Mouse (Mus musculus) skeletal muscle tissue, adult 2 months (tissue): ENCODE measurements around the gene Tgfbrap1.
"Not testable (repeated sequence)": the region's sequence is repeated elsewhere in the genome, so short reads cannot be mapped to it uniquely, and the experiment has no call there.

Experiments used
- DNase-seq: peaks from one replicate; pipeline ENCODE4 v3.0.0-alpha.2; 2012; ENCODE audit warnings: low read depth, low spot score

Gene Tgfbrap1

GRCm38 (mm10) chr1:43098031-43098984 lies at the start of gene Tgfbrap1, which contains the start of gene AI597479:
Gene Tgfbrap1, minus strand, starts transcription at chr1:43098637.
Gene AI597479, plus strand, starts transcription at chr1:43098710.
- peak; percentile 71 for DNase-seq

- no peak for DNase-seq
Measured at GRCm38 (mm10) chr1:43147474-43147873, 49.0 kb upstream of the Tgfbrap1 start.

GRCm38 (mm10) chr1:43145388-43145787 lies 47.0 kb upstream of the Tgfbrap1 start:
- no peak for DNase-seq

- no peak for DNase-seq
Measured at GRCm38 (mm10) chr1:43144338-43144906, 46.0 kb upstream of the Tgfbrap1 start.

- DNase-seq, result no peak
Measured at GRCm38 (mm10) chr1:43143791-43144190, 45.4 kb upstream of the Tgfbrap1 start.

- DNase-seq, result no peak
Measured at GRCm38 (mm10) chr1:43143284-43143683, 44.8 kb upstream of the Tgfbrap1 start.

- no peak for DNase-seq
Measured at GRCm38 (mm10) chr1:43142849-43143248, 44.4 kb upstream of the Tgfbrap1 start.

- DNase-seq, result no peak
Measured at GRCm38 (mm10) chr1:43141555-43141961, 43.1 kb upstream of the Tgfbrap1 start.

- peak; percentile 83 for DNase-seq
Measured at GRCm38 (mm10) chr1:43139587-43140266, 41.3 kb upstream of the Tgfbrap1 start.

- no peak for DNase-seq
Measured at GRCm38 (mm10) chr1:43138268-43138812, 39.9 kb upstream of the Tgfbrap1 start.

- DNase-seq, result no peak
Measured at GRCm38 (mm10) chr1:43137334-43137733, 38.9 kb upstream of the Tgfbrap1 start.

- DNase-seq, result not testable (repeated sequence)
Measured at GRCm38 (mm10) chr1:43136488-43137029, 38.1 kb upstream of the Tgfbrap1 start.

- no peak for DNase-seq
Measured at GRCm38 (mm10) chr1:43131591-43131990, 33.2 kb upstream of the Tgfbrap1 start.

- no peak for DNase-seq
Measured at GRCm38 (mm10) chr1:43130219-43130981, 32.0 kb upstream of the Tgfbrap1 start.

- DNase-seq, result no peak
Measured at GRCm38 (mm10) chr1:43127820-43128610, 29.6 kb upstream of the Tgfbrap1 start.

- no peak for DNase-seq
Measured at GRCm38 (mm10) chr1:43127196-43127595, 28.8 kb upstream of the Tgfbrap1 start.

- no peak for DNase-seq
Measured at GRCm38 (mm10) chr1:43124726-43125125, 26.3 kb upstream of the Tgfbrap1 start.

- no peak for DNase-seq
Measured at GRCm38 (mm10) chr1:43122616-43123015, 24.2 kb upstream of the Tgfbrap1 start.

- DNase-seq, result no peak
Measured at GRCm38 (mm10) chr1:43120950-43121349, 22.5 kb upstream of the Tgfbrap1 start.

GRCm38 (mm10) chr1:43117435-43117834 lies 19.0 kb upstream of the Tgfbrap1 start:
- no peak for DNase-seq
